Mouse (Mus musculus) heart, embryonic 13.5 days (tissue): ENCODE data around the gene Olfr461. TPM values are rescaled to one million over a fixed set of nuclear protein-coding genes. Genes with fewer than 3 reads are reported as not detected.

Experiments used
- polyA plus RNA-seq: library from polyadenylated mRNA; unstranded; fragments of >200 nt; fragmentation: Nextera tagmentation; extraction: Ambion mirVana; gene quantifications from 2 replicates; pipeline ENCODE4 v1.2.1, GENCODE M21; 2015

Gene Olfr461
- polyA plus RNA-seq, 1 experiment from 2014 or later, result not detected

Other genes with a start within 250 kb of the Olfr461 start
- 33.9 and 40.6 TPM in 2 replicates for gene Agk, start 229.9 kb downstream of the Olfr461 start, polyA plus RNA-seq
- gene E330009J07Rik, start 118.9 kb downstream of the Olfr461 start, polyA plus RNA-seq, result 3.1 and 3.2 TPM in 2 replicates
- gene Wee2, start 116.0 kb downstream of the Olfr461 start, polyA plus RNA-seq, result not detected in 2 replicates
- gene Ssbp1, start 83.7 kb downstream of the Olfr461 start, polyA plus RNA-seq, result 94.1 and 112 TPM in 2 replicates
- not detected in 2 replicates for gene Tas2r137, start 63.8 kb downstream of the Olfr461 start, polyA plus RNA-seq
- not detected in 2 replicates for gene Tas2r108, start 61.5 kb downstream of the Olfr461 start, polyA plus RNA-seq
- gene Prss37, start 35.5 kb downstream of the Olfr461 start, polyA plus RNA-seq, result not detected in 2 replicates
- not detected in 2 replicates for gene Olfr460, start 14.4 kb upstream of the Olfr461 start, polyA plus RNA-seq
- 0.47 and 0.53 TPM in 2 replicates for gene Clec5a, start 30.8 kb upstream of the Olfr461 start, polyA plus RNA-seq
- gene Tas2r138, start 58.3 kb upstream of the Olfr461 start, polyA plus RNA-seq, result not detected in 2 replicates
- gene Mgam, start 73.8 kb upstream of the Olfr461 start, polyA plus RNA-seq, result 0.07 and 0.15 TPM in 2 replicates